Mouse (Mus musculus) spleen, postnatal 4 days (tissue): ENCODE data around the gene Actl6a.

Experiments
- DNase-seq, 2 experiments: peaks; one replicate each; pipeline ENCODE4 v3.0.0; 2022; ENCODE audit warnings: low spot score in 2 of 2

The Actl6a gene

GRCm38 (mm10) chr3:32749820-32750579 lies 43.9 kb downstream of the Actl6a start:
- no peak for DNase-seq

GRCm38 (mm10) chr3:32754384-32754915 lies 48.4 kb downstream of the Actl6a start:
- DNase-seq = no peak

GRCm38 (mm10) chr3:32759212-32759611 lies 53.1 kb downstream of the Actl6a start:
- DNase-seq = no peak

GRCm38 (mm10) chr3:32762962-32763361 lies 56.9 kb downstream of the Actl6a start:
- DNase-seq = no peak

GRCm38 (mm10) chr3:32763902-32764301 lies 57.8 kb downstream of the Actl6a start:
- no peak for DNase-seq

GRCm38 (mm10) chr3:32770781-32771180 lies 64.7 kb downstream of the Actl6a start:
- DNase-seq = no peak
